Mouse (Mus musculus) stomach, embryonic 15.5 days (tissue): ENCODE data around the gene Me1. TPM values are rescaled to one million over a fixed set of nuclear protein-coding genes. Genes with fewer than 3 reads are reported as not detected.

Experiments
- ATAC-seq: fragments of 200-750 bp; cut with Nextera tagmentation; 2 replicates; pipeline ENCODE4 v1.8.0; 2017; ENCODE audit warnings: low read depth, moderate number of reproducible peaks, moderate TSS enrichment; ENCODE audit not compliant: insufficient read depth, low FRiP score
- H3K27ac ChIP-seq: fragments of 300-500 bp; sonication (generic); 2 replicates; pipeline ENCODE4 v1.5.1; 2015; ENCODE audit warnings: mild to moderate bottlenecking, inconsistent platforms
- H3K27me3 ChIP-seq: fragments of 300-500 bp; sonication (generic); replicated peaks from 2 replicates; pipeline ENCODE4 v1.6.1; 2015; ENCODE audit warnings: inconsistent platforms
- H3K36me3 ChIP-seq: fragments of 300-500 bp; sonication (generic); 2 replicates; pipeline ENCODE4 v1.6.1; 2015; ENCODE audit warnings: inconsistent platforms
- H3K4me1 ChIP-seq: fragments of 300-500 bp; sonication (generic); 2 replicates; pipeline ENCODE4 v1.6.1; 2015; ENCODE audit warnings: inconsistent platforms
- H3K4me2 ChIP-seq: fragments of 300-500 bp; sonication (generic); 2 replicates; pipeline ENCODE4 v1.6.1; 2015; ENCODE audit warnings: mild to moderate bottlenecking, inconsistent platforms
- H3K4me3 ChIP-seq: fragments of 300-500 bp; sonication (generic); replicated peaks from 2 replicates; pipeline ENCODE4 v1.5.1; 2015; ENCODE audit warnings: inconsistent platforms
- H3K9ac ChIP-seq: fragments of 300-500 bp; sonication (generic); 2 replicates; pipeline ENCODE4 v1.6.1; 2015; ENCODE audit warnings: inconsistent platforms
- H3K9me3 ChIP-seq: fragments of 300-500 bp; sonication (generic); 2 replicates; pipeline ENCODE4 v1.6.1; 2016; ENCODE audit warnings: inconsistent platforms
- WGBS: fragments of 180-500 bp; shearing (Covaris S2); methylation state at CpG from one replicate; pipeline ENCODE4 v1.1.7; 2015; 5-methylcytosine and 5-hydroxymethylcytosine counted together
- polyA plus RNA-seq: library from polyadenylated mRNA; unstranded; fragments of >200 nt; fragmentation: Nextera tagmentation; extraction: Ambion mirVana; gene quantifications from 2 replicates; pipeline ENCODE4 v1.2.1, GENCODE M21; 2015

Me1 gene
- polyA plus RNA-seq, 1 experiment from 2014 or later, result 22.5 TPM

DNA sequence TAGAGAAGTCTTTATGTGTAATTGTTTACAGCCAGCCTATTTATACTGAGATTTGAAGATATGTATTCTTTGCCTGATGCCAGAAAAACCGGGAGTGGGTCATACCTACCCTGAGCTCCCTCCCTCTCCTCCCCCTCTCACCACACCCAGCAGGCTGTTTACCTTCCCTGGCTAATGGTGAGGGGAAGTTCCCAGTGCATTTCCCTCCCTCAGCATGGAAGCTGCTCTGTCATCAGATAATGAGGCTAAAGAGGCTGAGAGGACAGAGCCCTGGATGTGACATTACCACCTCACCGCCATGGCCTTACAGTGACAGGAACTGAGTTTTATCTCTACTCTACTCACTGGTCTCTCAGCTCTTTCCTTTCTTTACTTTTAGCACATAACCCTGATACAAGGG is 6.1 kb upstream of the Me1 start:
- Histone ChIP-seq H3K4me1 (0 out of 2 replicates have a peak, but pooled peaks cover 3% of the 10 kb centered on the region), H3K4me2 (no peak overlapping the region), H3K27ac (no peak overlapping the region), H3K9me3 (no peaks in the 10 kb centered on the region), H3K27me3 (no peaks in the 10 kb centered on the region), H3K9ac (no peak overlapping the region), H3K4me3 (no peak overlapping the region), H3K36me3 (no peaks in the 10 kb centered on the region)
- 5% methylated on average over 2 of the region's 2 CpGs for WGBS
- peak; percentile 86 for ATAC-seq

DNA sequence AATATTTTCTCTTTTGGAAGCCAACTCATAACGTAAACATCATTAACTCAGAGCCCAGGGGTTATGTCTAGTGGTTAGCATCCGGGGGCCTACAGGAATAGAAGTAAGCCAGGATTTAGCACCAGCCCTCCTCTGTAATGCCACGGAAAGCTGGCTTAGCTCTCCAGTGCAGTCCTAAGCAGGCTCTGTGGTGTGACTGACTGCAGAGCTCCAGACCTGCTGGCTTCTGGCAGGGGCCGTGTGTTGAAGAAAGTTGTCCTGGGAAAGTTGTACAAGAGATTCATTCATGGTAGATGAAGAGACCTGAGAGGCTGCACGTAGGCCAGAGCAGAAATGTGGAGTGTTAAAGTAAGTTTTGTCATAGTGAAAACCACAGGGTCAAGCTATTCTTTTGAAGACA is 5.5 kb upstream of the Me1 start:
- 23% methylated on average over 5 of the region's 5 CpGs for WGBS
- Histone ChIP-seq H3K4me3 (no peak overlapping the region), H3K9me3 (no peaks in the 10 kb centered on the region), H3K4me1 (0 out of 2 replicates have a peak, but pooled peaks cover 3% of the 10 kb centered on the region), H3K36me3 (no peaks in the 10 kb centered on the region), H3K27ac (0 out of 2 replicates have a peak overlapping the region, but pooled peaks have one; percentile 18), H3K4me2 (no peak overlapping the region), H3K9ac (no peak overlapping the region), H3K27me3 (no peaks in the 10 kb centered on the region)
- ATAC-seq, result no peak

GRCm38 (mm10) chr9:86695199-86695817 is 445 bp downstream of the Me1 start:
- H3K27ac ChIP-seq, result no peak overlapping the region

DNA sequence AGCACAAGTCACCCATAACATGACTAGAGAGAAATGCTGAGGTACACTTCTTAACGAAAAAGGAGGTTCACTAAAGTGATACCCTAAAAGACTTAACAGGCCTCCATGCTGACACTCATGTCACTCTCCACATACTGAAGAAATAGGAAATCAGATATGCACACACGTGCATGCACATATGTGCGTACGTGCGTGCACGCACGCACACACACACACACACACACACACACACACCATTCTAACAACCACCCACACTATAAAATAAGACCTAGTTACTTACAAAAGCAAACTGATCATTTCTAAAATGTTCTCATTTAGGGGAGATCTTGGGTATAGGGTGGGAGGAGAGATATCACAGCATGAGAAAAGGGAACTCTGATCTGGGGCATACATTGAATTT is 1.1 kb downstream of the Me1 start:
- Histone ChIP-seq H3K4me3 (no peak overlapping the region), H3K9me3 (no peaks in the 10 kb centered on the region), H3K4me2 (no peak overlapping the region), H3K4me1 (peaks cover 5% of the 10 kb centered on the region), H3K9ac (no peak overlapping the region), H3K27ac (no peak overlapping the region), H3K27me3 (no peaks in the 10 kb centered on the region), H3K36me3 (no peaks in the 10 kb centered on the region)
- WGBS, result 95% methylated on average over 7 of the region's 7 CpGs
- ATAC-seq, result no peak

More at GRCm38 (mm10) chr9:86695199-86695817, 445 bp downstream of the Me1 start:
- H3K36me3 ChIP-seq, result no peaks in the 10 kb centered on the region
- H3K9me3 ChIP-seq, result no peaks in the 10 kb centered on the region
- H3K4me3 ChIP-seq, result peak overlapping the region; percentile 63
- peak overlapping the region; percentile 93 for H3K4me2 ChIP-seq
- peak overlapping the region; percentile 53 for H3K9ac ChIP-seq
- WGBS, result under 1% methylated on average over 49 of the region's 56 CpGs
- peak; percentile 15; the same call in 1 of the 2 replicates for ATAC-seq
- H3K27me3 ChIP-seq, result no peaks in the 10 kb centered on the region
- peaks cover 5% of the 10 kb centered on the region for H3K4me1 ChIP-seq

DNA sequence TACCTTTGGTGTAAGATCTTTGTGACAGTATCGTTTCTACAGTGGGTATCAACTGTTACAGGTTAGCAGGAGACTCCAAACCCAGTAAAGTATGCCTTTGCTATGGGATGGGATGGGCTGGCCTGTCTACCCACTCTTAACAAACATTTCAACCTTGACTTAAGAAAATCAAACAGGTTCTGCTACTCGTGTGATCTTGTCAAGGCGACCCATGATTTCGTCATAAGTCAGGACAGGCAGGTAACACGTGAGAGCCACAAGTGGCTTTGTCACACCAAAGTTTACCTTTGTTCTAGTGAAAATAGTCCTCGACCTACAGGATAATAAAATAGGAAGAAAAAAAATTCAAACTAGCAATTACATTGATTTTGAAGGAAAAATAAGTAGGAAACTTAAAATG is 1.8 kb downstream of the Me1 start:
- no peak overlapping the region for H3K4me3 ChIP-seq
- 69% methylated on average over 6 of the region's 6 CpGs for WGBS
- H3K9ac ChIP-seq, result no peak overlapping the region
- H3K9me3 ChIP-seq, result no peaks in the 10 kb centered on the region
- H3K27ac ChIP-seq, result no peak overlapping the region
- no peak overlapping the region for H3K4me2 ChIP-seq
- peaks cover 5% of the 10 kb centered on the region for H3K4me1 ChIP-seq
- H3K36me3 ChIP-seq, result no peaks in the 10 kb centered on the region
- H3K27me3 ChIP-seq, result no peaks in the 10 kb centered on the region
- ATAC-seq, result no peak

- no peak overlapping the region for H3K4me3 ChIP-seq
- no peak for ATAC-seq
- 79% methylated on average over 3 of the region's 3 CpGs for WGBS
These were observed 3.1 kb downstream of the Me1 start for GRCm38 (mm10) chr9:86692676-86693075.

DNA sequence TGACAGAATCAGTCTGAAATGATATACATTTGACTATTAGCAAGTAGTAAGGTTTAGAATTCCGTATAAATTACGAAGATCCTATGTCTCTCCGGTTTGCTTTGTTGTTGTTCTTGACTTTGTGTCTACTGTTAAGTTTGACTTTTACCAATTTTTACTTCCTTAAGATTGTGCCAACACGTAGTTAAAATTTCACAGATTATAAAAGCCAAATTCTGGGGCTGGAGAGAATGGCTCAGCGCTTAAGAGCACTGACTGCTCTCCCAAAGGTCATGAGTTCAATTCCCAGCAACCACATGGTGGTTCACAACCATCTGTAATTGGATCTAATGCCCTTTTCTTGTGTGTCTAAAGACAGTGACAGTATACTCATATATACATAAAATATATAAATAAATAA is 3.5 kb downstream of the Me1 start:
- Histone ChIP-seq H3K4me2 (no peak overlapping the region), H3K9ac (no peak overlapping the region), H3K4me1 (peaks cover 5% of the 10 kb centered on the region), H3K27ac (no peak overlapping the region), H3K4me3 (no peak overlapping the region), H3K9me3 (no peaks in the 10 kb centered on the region), H3K27me3 (no peaks in the 10 kb centered on the region), H3K36me3 (no peaks in the 10 kb centered on the region)
- 86% methylated on average over 5 of the region's 5 CpGs for WGBS
- ATAC-seq, result no peak

More at GRCm38 (mm10) chr9:86692676-86693075, 3.1 kb downstream of the Me1 start:
- Histone ChIP-seq H3K27ac (no peak overlapping the region), H3K9me3 (no peaks in the 10 kb centered on the region), H3K36me3 (no peaks in the 10 kb centered on the region), H3K4me2 (no peak overlapping the region), H3K27me3 (no peaks in the 10 kb centered on the region), H3K9ac (no peak overlapping the region), H3K4me1 (peaks cover 5% of the 10 kb centered on the region)

DNA sequence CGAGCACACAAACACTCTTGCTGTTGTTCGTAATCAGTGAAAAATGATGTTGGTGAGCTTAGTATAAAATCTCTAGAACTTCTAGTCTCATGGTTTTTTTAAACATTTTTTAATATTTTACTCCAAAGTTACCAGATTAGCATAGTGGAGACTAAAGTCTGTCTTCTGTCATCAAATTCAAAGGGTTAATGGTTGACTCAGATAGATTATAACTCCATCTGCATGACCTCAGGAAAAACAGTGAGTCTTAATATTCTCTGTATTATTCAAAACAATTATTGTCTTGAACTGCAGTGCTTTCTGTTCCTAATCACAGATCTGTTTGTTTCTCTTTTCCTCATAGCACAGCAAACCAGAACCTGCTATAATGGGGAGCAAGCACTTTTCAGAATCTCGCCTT is 4.7 kb downstream of the Me1 start:
- ATAC-seq, result no peak

DNA sequence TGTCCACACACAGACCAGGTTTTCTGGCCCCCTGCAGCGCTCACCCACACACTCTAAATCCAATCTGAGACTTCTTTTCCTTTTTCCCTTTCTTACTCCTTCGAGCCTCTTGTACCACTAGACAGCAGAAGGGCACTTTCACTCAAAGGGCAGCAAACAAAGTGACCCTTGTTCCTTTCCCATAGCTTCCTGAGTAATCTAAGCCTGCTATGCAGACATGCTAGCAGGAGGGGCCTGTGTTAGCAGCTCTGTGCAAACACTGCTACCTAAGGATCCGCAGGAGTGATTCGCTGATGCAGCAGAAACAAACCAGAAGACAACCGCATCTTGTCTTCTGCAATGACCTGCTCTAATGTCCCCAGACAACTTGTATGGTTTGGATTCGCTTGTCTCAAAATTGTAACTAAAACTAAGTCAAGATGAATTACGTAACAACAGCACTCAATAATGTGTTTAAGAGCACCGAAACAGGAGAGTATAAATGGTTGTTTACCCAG is 12.0 kb downstream of the Me1 start:
- Histone ChIP-seq H3K4me1 (0 out of 2 replicates have a peak, but pooled peaks cover 3% of the 10 kb centered on the region), H3K36me3 (no peaks in the 10 kb centered on the region), H3K9ac (no peak overlapping the region), H3K4me2 (no peak overlapping the region), H3K4me3 (no peak overlapping the region), H3K9me3 (no peaks in the 10 kb centered on the region), H3K27me3 (no peaks in the 10 kb centered on the region), H3K27ac (no peak overlapping the region)
- ATAC-seq, result 0 out of 2 replicates have a peak, but pooled peaks have one; percentile 7
- 46% methylated on average over 8 of the region's 8 CpGs for WGBS

More for the DNA sequence above, 4.7 kb downstream of the Me1 start:
- Histone ChIP-seq H3K27ac (no peak overlapping the region), H3K4me2 (no peak overlapping the region), H3K4me3 (no peak overlapping the region), H3K9ac (no peak overlapping the region), H3K27me3 (no peaks in the 10 kb centered on the region), H3K36me3 (no peaks in the 10 kb centered on the region), H3K9me3 (no peaks in the 10 kb centered on the region), H3K4me1 (peaks cover 5% of the 10 kb centered on the region)
- WGBS, result 90% methylated on average over 3 of the region's 3 CpGs

- 61% methylated on average over 6 of the region's 6 CpGs for WGBS
- no peaks in the 10 kb centered on the region for H3K27me3 ChIP-seq
- H3K9ac ChIP-seq, result no peak overlapping the region
- H3K27ac ChIP-seq, result no peak overlapping the region
- H3K36me3 ChIP-seq, result no peaks in the 10 kb centered on the region
- H3K4me2 ChIP-seq, result no peak overlapping the region
- no peak for ATAC-seq
- no peaks in the 10 kb centered on the region for H3K9me3 ChIP-seq
- H3K4me3 ChIP-seq, result no peak overlapping the region
- H3K4me1 ChIP-seq, result 0 out of 2 replicates have a peak, but pooled peaks cover 3% of the 10 kb centered on the region
These were observed 12.9 kb downstream of the Me1 start for GRCm38 (mm10) chr9:86682844-86683243.

DNA sequence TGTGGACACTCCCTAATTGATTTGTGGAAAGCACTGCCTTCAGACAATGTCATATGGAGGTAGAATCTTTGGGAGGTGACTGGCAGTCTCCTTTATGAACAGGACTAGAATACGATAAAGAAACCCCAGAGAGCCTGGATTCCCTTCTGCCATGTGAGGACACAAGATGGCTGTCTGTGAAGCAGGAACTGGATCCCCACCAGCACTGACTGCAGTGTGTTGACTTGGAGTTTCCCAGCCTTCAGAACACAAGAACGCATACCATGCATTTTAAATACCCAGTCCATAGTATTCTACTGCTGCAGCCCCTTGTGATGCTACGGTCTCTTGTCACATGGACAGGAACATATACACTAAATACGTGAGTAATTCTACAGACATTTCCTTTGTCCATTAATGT is 13.5 kb downstream of the Me1 start:
- H3K36me3 ChIP-seq, result no peaks in the 10 kb centered on the region
- no peaks in the 10 kb centered on the region for H3K27me3 ChIP-seq
- no peak overlapping the region for H3K9ac ChIP-seq
- no peak overlapping the region for H3K27ac ChIP-seq
- no peak overlapping the region for H3K4me2 ChIP-seq
- no peak for ATAC-seq
- no peak overlapping the region for H3K4me3 ChIP-seq
- WGBS, result 81% methylated on average over 4 of the region's 4 CpGs
- 0 out of 2 replicates have a peak, but pooled peaks cover 3% of the 10 kb centered on the region for H3K4me1 ChIP-seq
- H3K9me3 ChIP-seq, result no peaks in the 10 kb centered on the region

DNA sequence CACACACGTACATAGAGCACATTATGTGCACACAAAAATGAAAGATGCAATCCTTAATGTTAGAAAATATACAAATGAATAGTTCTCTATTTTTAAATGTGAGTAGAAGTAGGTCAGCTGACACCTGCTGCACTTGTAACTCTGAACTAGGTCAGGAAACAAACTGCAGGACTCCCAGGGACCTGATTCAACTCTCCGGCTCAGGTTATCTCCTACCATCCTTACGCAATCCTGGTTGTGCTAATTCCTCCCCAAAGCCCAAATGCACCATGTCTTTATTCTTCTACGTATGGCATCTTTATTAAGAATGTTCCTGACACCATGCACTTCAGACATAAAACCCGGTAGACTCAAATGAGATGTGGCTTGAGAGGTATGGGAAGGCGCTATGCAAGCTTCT is 15.3 kb downstream of the Me1 start:
- H3K9me3 ChIP-seq, result no peaks in the 10 kb centered on the region
- ATAC-seq, result no peak
- WGBS, result 91% methylated on average over 6 of the region's 6 CpGs

More for the DNA sequence above, 15.3 kb downstream of the Me1 start:
- no peak overlapping the region for H3K4me2 ChIP-seq
- H3K9ac ChIP-seq, result no peak overlapping the region
- no peak overlapping the region for H3K4me3 ChIP-seq
- H3K27me3 ChIP-seq, result no peaks in the 10 kb centered on the region
- no peak overlapping the region for H3K27ac ChIP-seq
- 0 out of 2 replicates have a peak, but pooled peaks cover 3% of the 10 kb centered on the region for H3K4me1 ChIP-seq
- no peaks in the 10 kb centered on the region for H3K36me3 ChIP-seq
